Mouse (Mus musculus): Measurements from ENCODE around the gene Acbd4.

DNA sequence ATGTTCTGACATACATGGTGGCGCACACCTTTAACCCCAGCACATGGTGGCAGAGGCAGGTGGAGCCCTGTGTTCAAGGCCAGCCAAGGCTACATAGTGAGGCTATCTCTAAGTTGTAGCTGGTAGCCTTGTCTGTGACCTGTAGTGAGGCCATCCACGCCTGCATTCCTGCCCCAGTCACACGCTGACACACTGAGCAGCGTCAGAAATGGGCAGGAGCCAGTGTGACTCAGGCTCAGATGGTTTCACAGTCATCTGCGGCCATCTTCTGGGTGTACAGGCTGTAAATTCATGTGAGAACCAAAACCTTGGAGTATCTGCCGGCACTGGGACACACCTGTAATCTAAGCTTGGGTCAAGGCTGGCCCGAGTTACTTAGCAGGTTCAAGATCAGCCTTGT lies 44.8 kb upstream of the Acbd4 start:
- TF ChIP-seq HCFC1 (IDR thresholded peaks at IDR 0.05; ENCODE audit: borderline replicate concordance, insufficient read depth, low read length): no peak
- no peak for TF ChIP-seq ZNF384 (IDR thresholded peaks at IDR 0.05; ENCODE audit: low read depth, low read length)
- TF ChIP-seq CHD2 (IDR thresholded peaks at IDR 0.05; ENCODE audit: low read depth, low read length): no peak
- TF ChIP-seq ZC3H11A (IDR thresholded peaks at IDR 0.05; ENCODE audit: borderline replicate concordance, low read depth, low read length): no peak
